Mouse (Mus musculus) heart, embryonic 12.5 days (tissue): ENCODE measurements around the gene Gart. TPM values are rescaled to one million over a fixed set of nuclear protein-coding genes. Genes with fewer than 3 reads are reported as not detected.
"Not testable (repeated sequence)": the region's sequence is repeated elsewhere in the genome, so short reads cannot be mapped to it uniquely, and the experiment has no call there.

Experiments used
- ATAC-seq: fragments of 200-750 bp; cut with Nextera tagmentation; 2 replicates; pipeline ENCODE4 v1.8.0; 2017; ENCODE audit warnings: moderate TSS enrichment, moderate library complexity; ENCODE audit not compliant: insufficient number of reproducible peaks, low FRiP score
- H3K27ac ChIP-seq: fragments of 300-500 bp; sonication (generic); 2 replicates; pipeline ENCODE4 v1.5.1; 2016; ENCODE audit warnings: mild to moderate bottlenecking, moderate library complexity; ENCODE audit not compliant: poor library complexity, severe bottlenecking
- H3K27me3 ChIP-seq: fragments of 300-500 bp; sonication (generic); replicated peaks from 2 replicates; pipeline ENCODE4 v1.6.1; 2016; ENCODE audit warnings: mild to moderate bottlenecking, moderate library complexity
- H3K36me3 ChIP-seq: fragments of 300-500 bp; sonication (generic); 2 replicates; pipeline ENCODE4 v1.6.1; 2016; ENCODE audit warnings: mild to moderate bottlenecking, moderate library complexity
- H3K4me1 ChIP-seq: fragments of 300-500 bp; sonication (generic); replicated peaks from 2 replicates; pipeline ENCODE4 v1.6.1; 2016; ENCODE audit warnings: mild to moderate bottlenecking
- H3K4me2 ChIP-seq: fragments of 300-500 bp; sonication (generic); 2 replicates; pipeline ENCODE4 v1.6.1; 2016; ENCODE audit warnings: mild to moderate bottlenecking, moderate library complexity
- H3K4me3 ChIP-seq: fragments of 300-500 bp; sonication (generic); 2 replicates; pipeline ENCODE4 v1.5.1; 2016; ENCODE audit warnings: mild to moderate bottlenecking
- H3K9ac ChIP-seq: fragments of 300-500 bp; sonication (generic); 2 replicates; pipeline ENCODE4 v1.6.1; 2016; ENCODE audit warnings: mild to moderate bottlenecking, moderate library complexity
- H3K9me3 ChIP-seq: fragments of 300-500 bp; sonication (generic); replicated peaks from 2 replicates; pipeline ENCODE4 v1.6.1; 2016; ENCODE audit warnings: mild to moderate bottlenecking, moderate library complexity
- WGBS: fragments of 180-500 bp; shearing (Covaris S2); methylation state at CpG from one replicate; pipeline ENCODE4 v1.1.7; 2016; 5-methylcytosine and 5-hydroxymethylcytosine counted together
- polyA plus RNA-seq: library from polyadenylated mRNA; unstranded; fragments of >200 nt; fragmentation: Nextera tagmentation; extraction: Ambion mirVana; gene quantifications from 2 replicates; pipeline ENCODE4 v1.2.1, GENCODE M21; 2016

Gart gene
- polyA plus RNA-seq, 1 experiment from 2014 or later = 87.4 TPM

GRCm38 (mm10) chr16:91647461-91648219, 888 bp upstream of the Gart start, which contains the start of gene Son:
Gene Son (plus strand): TSS chr16:91647506.
- peaks cover 23% of the 10 kb centered on the region for H3K36me3 ChIP-seq
- peak within 1 kb of the TSS; percentile 87 for H3K4me3 ChIP-seq
- no peaks in the 10 kb centered on the region for H3K9me3 ChIP-seq
- peak within 1 kb of the TSS; percentile 93 for H3K4me2 ChIP-seq
- H3K27me3 ChIP-seq = no peaks in the 10 kb centered on the region
- WGBS = under 1% methylated on average over 70 of the region's 70 CpGs
- peak; percentile 95 for ATAC-seq
- H3K27ac ChIP-seq = peak within 1 kb of the TSS; percentile 99
- peak within 1 kb of the TSS; percentile 95 for H3K9ac ChIP-seq
- H3K4me1 ChIP-seq = peaks cover 12% of the 10 kb centered on the region

- Histone ChIP-seq H3K27me3 (no peaks in the 10 kb centered on the region), H3K4me1 (peaks cover 8% of the 10 kb centered on the region), H3K36me3 (peaks cover 25% of the 10 kb centered on the region), H3K27ac (0 out of 2 replicates have a peak overlapping the region, but pooled peaks have one; percentile 99), H3K9me3 (no peaks in the 10 kb centered on the region), H3K4me2 (peak overlapping the region; percentile 93), H3K4me3 (peak overlapping the region; percentile 87), H3K9ac (peak overlapping the region; percentile 78)
- ATAC-seq = no peak
- WGBS = 2% methylated on average over 11 of the region's 11 CpGs
Observed at GRCm38 (mm10) chr16:91645995-91646602, 653 bp downstream of the Gart start.

- not testable (repeated sequence) for ATAC-seq, H3K27me3 ChIP-seq, H3K4me1 ChIP-seq, H3K27ac ChIP-seq, H3K4me3 ChIP-seq, H3K9me3 ChIP-seq, H3K9ac ChIP-seq
- 82% methylated on average over 1 of the region's 2 CpGs for WGBS
- H3K4me2 ChIP-seq = peak overlapping the region; percentile 31; the same call in 1 of the 2 replicates
- H3K36me3 ChIP-seq = peaks cover 28% of the 10 kb centered on the region
Observed at GRCm38 (mm10) chr16:91645420-91645819, 1.3 kb downstream of the Gart start.

GRCm38 (mm10) chr16:91644901-91645300, 1.9 kb downstream of the Gart start:
- Histone ChIP-seq H3K4me3 (no peak overlapping the region), H3K4me1 (peaks cover 6% of the 10 kb centered on the region), H3K27me3 (no peaks in the 10 kb centered on the region), H3K9me3 (no peaks in the 10 kb centered on the region), H3K27ac (no peak overlapping the region), H3K36me3 (peaks cover 33% of the 10 kb centered on the region), H3K9ac (no peak overlapping the region), H3K4me2 (no peak overlapping the region)
- 77% methylated on average over 2 of the region's 2 CpGs for WGBS
- ATAC-seq = no peak

GRCm38 (mm10) chr16:91640171-91640570, 6.6 kb downstream of the Gart start:
- Histone ChIP-seq H3K9ac (no peak overlapping the region), H3K4me2 (no peak overlapping the region), H3K27ac (no peak overlapping the region), H3K9me3 (no peaks in the 10 kb centered on the region), H3K4me1 (0 out of 2 replicates have a peak, but pooled peaks cover 2% of the 10 kb centered on the region), H3K4me3 (no peak overlapping the region), H3K27me3 (no peaks in the 10 kb centered on the region), H3K36me3 (peaks cover 79% of the 10 kb centered on the region)
- ATAC-seq = no peak
- whole genome bisulfite sequencing = 93% methylated on average over 8 of the region's 8 CpGs

GRCm38 (mm10) chr16:91639636-91640035, 7.1 kb downstream of the Gart start:
- Histone ChIP-seq H3K4me2 (no peak overlapping the region), H3K9me3 (no peaks in the 10 kb centered on the region), H3K4me3 (no peak overlapping the region), H3K4me1 (0 out of 2 replicates have a peak, but pooled peaks cover under 1% of the 10 kb centered on the region), H3K9ac (0 out of 2 replicates have a peak overlapping the region, but pooled peaks have one; percentile 41), H3K27me3 (no peaks in the 10 kb centered on the region), H3K27ac (no peak overlapping the region), H3K36me3 (peaks cover 84% of the 10 kb centered on the region)
- no peak for ATAC-seq
- 91% methylated on average over 2 of the region's 2 CpGs for WGBS

- no peak overlapping the region for H3K27ac ChIP-seq
- H3K27me3 ChIP-seq = no peaks in the 10 kb centered on the region
- 90% methylated on average over 5 of the region's 5 CpGs for WGBS
- H3K4me3 ChIP-seq = no peak overlapping the region
- ATAC-seq = no peak
- no peaks in the 10 kb centered on the region for H3K9me3 ChIP-seq
- H3K9ac ChIP-seq = no peak overlapping the region
- H3K4me1 ChIP-seq = no peaks in the 10 kb centered on the region
- H3K36me3 ChIP-seq = peaks cover 88% of the 10 kb centered on the region
- H3K4me2 ChIP-seq = no peak overlapping the region
Observed at GRCm38 (mm10) chr16:91639161-91639560, 7.6 kb downstream of the Gart start.

GRCm38 (mm10) chr16:91633641-91634040, 13.1 kb downstream of the Gart start:
- H3K27ac ChIP-seq = no peak overlapping the region
- H3K9ac ChIP-seq = no peak overlapping the region
- WGBS = 85% methylated on average over 12 of the region's 12 CpGs
- H3K36me3 ChIP-seq = peaks cover 89% of the 10 kb centered on the region
- no peak for ATAC-seq
- H3K9me3 ChIP-seq = no peaks in the 10 kb centered on the region
- H3K27me3 ChIP-seq = no peaks in the 10 kb centered on the region
- H3K4me1 ChIP-seq = no peaks in the 10 kb centered on the region
- no peak overlapping the region for H3K4me2 ChIP-seq
- H3K4me3 ChIP-seq = no peak overlapping the region

GRCm38 (mm10) chr16:91632940-91633339, 13.8 kb downstream of the Gart start:
- Histone ChIP-seq H3K27ac (no peak overlapping the region), H3K9ac (no peak overlapping the region), H3K27me3 (no peaks in the 10 kb centered on the region), H3K9me3 (no peaks in the 10 kb centered on the region), H3K4me2 (no peak overlapping the region), H3K36me3 (peaks cover 89% of the 10 kb centered on the region), H3K4me1 (no peaks in the 10 kb centered on the region), H3K4me3 (no peak overlapping the region)
- 96% methylated on average over 7 of the region's 7 CpGs for WGBS
- no peak for ATAC-seq

- H3K9ac ChIP-seq = no peak overlapping the region
- no peak overlapping the region for H3K4me3 ChIP-seq
- no peak overlapping the region for H3K4me2 ChIP-seq
- no peak overlapping the region for H3K27ac ChIP-seq
- H3K36me3 ChIP-seq = peaks cover 89% of the 10 kb centered on the region
- H3K4me1 ChIP-seq = no peaks in the 10 kb centered on the region
- ATAC-seq = no peak
- H3K9me3 ChIP-seq = no peaks in the 10 kb centered on the region
- H3K27me3 ChIP-seq = no peaks in the 10 kb centered on the region
- 87% methylated on average over 5 of the region's 5 CpGs for WGBS
Observed at GRCm38 (mm10) chr16:91632439-91632838, 14.3 kb downstream of the Gart start.

GRCm38 (mm10) chr16:91630584-91630983, 16.2 kb downstream of the Gart start:
- H3K9me3 ChIP-seq = no peaks in the 10 kb centered on the region
- no peak overlapping the region for H3K4me3 ChIP-seq
- no peak overlapping the region for H3K27ac ChIP-seq
- peaks cover 88% of the 10 kb centered on the region for H3K36me3 ChIP-seq
- no peaks in the 10 kb centered on the region for H3K27me3 ChIP-seq
- ATAC-seq = no peak
- no peak overlapping the region for H3K9ac ChIP-seq
- no peaks in the 10 kb centered on the region for H3K4me1 ChIP-seq
- 61% methylated on average over 1 of the region's 1 CpGs for WGBS
- no peak overlapping the region for H3K4me2 ChIP-seq
